Mouse (Mus musculus): ENCODE data around the gene Pkdrej.
"Not testable (repeated sequence)": the region's sequence is repeated elsewhere in the genome, so short reads cannot be mapped to it uniquely, and the experiment has no call there.

Pkdrej gene

GRCm38 (mm10) chr15:85809091-85809490, 12.4 kb downstream of the Pkdrej start:
- no peak for DNase-seq (ENCODE audit: low spot score)

GRCm38 (mm10) chr15:85808434-85808833, 13.1 kb downstream of the Pkdrej start:
- DNase-seq (ENCODE audit: low spot score) = no peak

- no peak for DNase-seq (ENCODE audit: low spot score)
Measured at GRCm38 (mm10) chr15:85808031-85808430, 13.5 kb downstream of the Pkdrej start.

GRCm38 (mm10) chr15:85807404-85807803, 14.1 kb downstream of the Pkdrej start:
- no peak for DNase-seq (ENCODE audit: low spot score)

- no peak for DNase-seq (ENCODE audit: low spot score)
Measured at GRCm38 (mm10) chr15:85806886-85807285, 14.6 kb downstream of the Pkdrej start.

- DNase-seq (ENCODE audit: low spot score) = no peak
Measured at GRCm38 (mm10) chr15:85802931-85803330, 18.6 kb downstream of the Pkdrej start.

- DNase-seq (ENCODE audit: low spot score) = no peak
Measured at GRCm38 (mm10) chr15:85798676-85799075, 22.9 kb downstream of the Pkdrej start.

- DNase-seq (ENCODE audit: low spot score) = no peak
Measured at GRCm38 (mm10) chr15:85795516-85795915, 26.0 kb downstream of the Pkdrej start.

GRCm38 (mm10) chr15:85792819-85793218, 28.7 kb downstream of the Pkdrej start:
- no peak for DNase-seq (ENCODE audit: low spot score)

- DNase-seq (ENCODE audit: low spot score) = no peak
Measured at GRCm38 (mm10) chr15:85791449-85791848, 30.1 kb downstream of the Pkdrej start.

GRCm38 (mm10) chr15:85788633-85789032, 32.9 kb downstream of the Pkdrej start:
- no peak for DNase-seq (ENCODE audit: low spot score)

GRCm38 (mm10) chr15:85788051-85788450, 33.5 kb downstream of the Pkdrej start:
- no peak for DNase-seq (ENCODE audit: low spot score)

- no peak for DNase-seq (ENCODE audit: low spot score)
Measured at GRCm38 (mm10) chr15:85787482-85787881, 34.1 kb downstream of the Pkdrej start.

GRCm38 (mm10) chr15:85786711-85787110, 34.8 kb downstream of the Pkdrej start:
- no peak for DNase-seq (ENCODE audit: low spot score)

- no peak for DNase-seq (ENCODE audit: low spot score)
Measured at GRCm38 (mm10) chr15:85784341-85784740, 37.2 kb downstream of the Pkdrej start.

- no peak for DNase-seq (ENCODE audit: low spot score)
Measured at GRCm38 (mm10) chr15:85783146-85783545, 38.4 kb downstream of the Pkdrej start.

GRCm38 (mm10) chr15:85778891-85779290, 42.6 kb downstream of the Pkdrej start:
- not testable (repeated sequence) for DNase-seq (ENCODE audit: low spot score)

- no peak for DNase-seq (ENCODE audit: low spot score)
Measured at GRCm38 (mm10) chr15:85776771-85777170, 44.8 kb downstream of the Pkdrej start.

GRCm38 (mm10) chr15:85776241-85776640, 45.3 kb downstream of the Pkdrej start:
- DNase-seq (ENCODE audit: low spot score) = no peak

GRCm38 (mm10) chr15:85775001-85775400, 46.5 kb downstream of the Pkdrej start:
- DNase-seq (ENCODE audit: low spot score) = no peak

GRCm38 (mm10) chr15:85774419-85774818, 47.1 kb downstream of the Pkdrej start:
- DNase-seq (ENCODE audit: low spot score) = no peak

GRCm38 (mm10) chr15:85772146-85772740, 49.3 kb downstream of the Pkdrej start:
- no peak for DNase-seq (ENCODE audit: low spot score)

GRCm38 (mm10) chr15:85771306-85772121, 50.0 kb downstream of the Pkdrej start:
- DNase-seq (ENCODE audit: low spot score) = no peak

GRCm38 (mm10) chr15:85768991-85769390, 52.5 kb downstream of the Pkdrej start:
- DNase-seq (ENCODE audit: low spot score) = no peak

All from ovary, adult 18-20 months (tissue).